Mouse (Mus musculus) cortical plate, adult 2 months (tissue): ENCODE results near the gene Stat2.

ENCODE experiments used
- CTCF ChIP-seq: fragments of 200-500 bp; IDR thresholded peaks from 2 replicates; pipeline ENCODE4 v1.5.1; 2011; ENCODE audit warnings: mild to moderate bottlenecking, control low read depth, low read length; ENCODE audit not compliant: insufficient read depth; ENCODE audit errors: extremely low read depth
- POLR2A ChIP-seq: fragments of 200-500 bp; IDR thresholded peaks from 2 replicates; pipeline ENCODE4 v1.6.1; 2011; ENCODE audit warnings: mild to moderate bottlenecking, low read length, control low read depth; ENCODE audit not compliant: insufficient read depth; ENCODE audit errors: extremely low read depth

GRCm38 (mm10) chr10:128323516-128323915 is 53.2 kb downstream of the Stat2 start:
- no peak for TF ChIP-seq CTCF
- TF ChIP-seq POLR2A, result no peak
